Mouse (Mus musculus) v-Abl transformed pro-B cells (cell line): ENCODE measurements around the gene Fam71f2.

ENCODE experiments used
- in situ Hi-C, 2 experiments: fragments of 400-800 bp; cut with MboI; formaldehyde crosslinking; loops; one replicate each; pipeline ENCODE4 v1.15.1; 2025; ENCODE audit not compliant: unreplicated experiment in 2 of 2

Fam71f2 gene

DNA sequence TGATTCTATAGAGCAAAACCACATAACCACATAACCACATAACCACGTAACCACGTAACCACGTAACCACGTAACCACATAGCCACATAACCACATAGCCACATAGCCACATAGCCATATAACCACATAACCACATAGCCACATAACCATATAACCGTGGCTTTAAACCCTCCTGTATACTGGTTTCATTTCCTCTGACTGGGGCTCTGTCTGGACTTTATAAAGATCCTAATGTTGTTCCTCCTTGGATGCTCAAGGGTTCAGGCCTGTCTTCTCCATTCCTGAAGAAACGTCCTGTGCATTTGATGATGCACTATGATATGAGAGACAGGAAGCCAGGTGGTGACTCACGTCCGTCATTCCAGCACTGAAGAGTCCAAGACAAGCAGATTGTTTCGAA is 47.6 kb downstream of the Fam71f2 start:
- in situ Hi-C loops, result no loop called here

DNA sequence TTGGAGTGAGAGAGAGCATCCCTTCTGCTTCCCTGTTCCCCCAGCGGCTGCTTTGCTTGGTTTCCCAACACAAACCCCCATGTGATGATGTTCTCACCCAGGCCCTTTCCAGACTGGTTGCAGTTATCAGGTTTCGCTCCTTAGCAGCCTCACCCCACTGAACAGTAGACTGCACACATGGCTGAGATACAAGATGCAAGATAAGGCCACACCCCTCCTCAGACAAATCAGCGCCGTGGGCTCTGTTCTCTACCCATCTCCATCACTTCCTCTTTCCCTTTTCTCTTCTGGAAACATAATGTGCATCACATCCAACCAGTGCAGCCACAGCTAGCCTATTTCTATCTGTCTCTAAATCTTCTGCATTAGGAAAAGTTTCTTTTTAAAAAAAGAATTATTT is 50.1 kb downstream of the Fam71f2 start:
- in situ Hi-C loops, result no loop called here
